Mouse (Mus musculus) testis, adult 2 months (tissue): Measurements from ENCODE around the gene Gprc5c.

Experiments used
- CTCF ChIP-seq: fragments of 200-500 bp; IDR thresholded peaks from 2 replicates; pipeline ENCODE4 v1.5.1; 2012; ENCODE audit warnings: low read depth, mild to moderate bottlenecking, inconsistent platforms, low read length, moderate library complexity; ENCODE audit not compliant: control insufficient read depth, insufficient read depth, insufficient replicate concordance
- POLR2A ChIP-seq: fragments of 200-500 bp; IDR thresholded peaks from 2 replicates; pipeline ENCODE4 v1.6.1; 2012; ENCODE audit warnings: low read depth, mild to moderate bottlenecking, inconsistent platforms, low read length, moderate library complexity; ENCODE audit not compliant: control insufficient read depth

DNA sequence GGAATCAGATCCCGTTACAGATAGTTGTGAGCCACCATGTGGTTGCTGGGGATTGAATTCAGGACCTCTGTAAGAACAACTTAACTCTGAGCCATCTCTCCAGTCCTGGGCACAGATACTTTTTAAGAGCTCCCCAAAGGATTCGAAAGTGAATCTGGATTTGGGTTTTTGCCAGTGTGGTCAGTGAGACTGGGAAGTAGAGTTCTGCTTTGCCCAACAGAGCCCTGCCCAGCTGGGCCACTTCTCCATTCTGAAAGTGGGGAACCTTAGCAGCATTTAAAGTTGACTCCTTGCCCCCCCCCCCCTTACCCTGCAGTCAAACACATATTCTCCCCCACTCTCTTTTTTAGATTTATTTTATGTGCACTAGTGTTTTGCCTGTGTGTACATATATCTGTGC lies 28.7 kb downstream of the Gprc5c start:
- TF ChIP-seq POLR2A (no peak), CTCF (no peak)
